Mouse (Mus musculus) cerebellum, adult 2 months (tissue): ENCODE results near the gene Ddx23.

Experiments
- CTCF ChIP-seq: fragments of 200-500 bp; IDR thresholded peaks from 2 replicates; pipeline ENCODE4 v1.5.1; 2011; ENCODE audit warnings: low read depth, mild to moderate bottlenecking, control low read depth, low read length, moderate library complexity, borderline replicate concordance; ENCODE audit not compliant: insufficient read depth
- POLR2A ChIP-seq: fragments of 200-500 bp; IDR thresholded peaks from 2 replicates; pipeline ENCODE4 v1.6.1; 2011; ENCODE audit warnings: low read length, control low read depth, borderline replicate concordance; ENCODE audit not compliant: insufficient read depth

GRCm38 (mm10) chr15:98656982-98657751 lies 5.5 kb downstream of the Ddx23 start:
- TF ChIP-seq CTCF = no peak; the same call in 1 of the 2 replicates
- TF ChIP-seq POLR2A = no peak
